Mouse (Mus musculus): ENCODE results near the gene Hpse2.

Hpse2 gene

GRCm38 (mm10) chr19:43388017-43388904 lies at the start of gene Hpse2:
Hpse2 (minus strand) TSS chr19:43388355.
- WGBS = 14% methylated on average over 18 of the region's 18 CpGs

- WGBS = 87% methylated on average over 24 of the region's 24 CpGs
Observed at GRCm38 (mm10) chr19:43427446-43428224, 39.5 kb upstream of the Hpse2 start.

- 81% methylated on average over 2 of the region's 2 CpGs for WGBS
Observed at GRCm38 (mm10) chr19:43424082-43424481, 35.9 kb upstream of the Hpse2 start.

- 87% methylated on average over 3 of the region's 3 CpGs for WGBS
Observed at GRCm38 (mm10) chr19:43420506-43420905, 32.4 kb upstream of the Hpse2 start.

- 74% methylated on average over 2 of the region's 2 CpGs for WGBS
Observed at GRCm38 (mm10) chr19:43415565-43415964, 27.4 kb upstream of the Hpse2 start.

GRCm38 (mm10) chr19:43407181-43407580 lies 19.0 kb upstream of the Hpse2 start:
- 12% methylated on average over 1 of the region's 1 CpGs for WGBS

GRCm38 (mm10) chr19:43396327-43396726 lies 8.2 kb upstream of the Hpse2 start:
- 7% methylated on average over 4 of the region's 4 CpGs for WGBS

GRCm38 (mm10) chr19:43387071-43387770 lies 934 bp downstream of the Hpse2 start:
- WGBS = 3% methylated on average over 14 of the region's 14 CpGs

- 1% methylated on average over 48 of the region's 48 CpGs for WGBS
Observed at GRCm38 (mm10) chr19:43386041-43386952, 1.9 kb downstream of the Hpse2 start.

GRCm38 (mm10) chr19:43385451-43385850 lies 2.7 kb downstream of the Hpse2 start:
- WGBS = 4% methylated on average over 13 of the region's 13 CpGs

GRCm38 (mm10) chr19:43384978-43385431 lies 3.1 kb downstream of the Hpse2 start:
- 6% methylated on average over 25 of the region's 25 CpGs for WGBS

- 22% methylated on average over 19 of the region's 19 CpGs for WGBS
Observed at GRCm38 (mm10) chr19:43384346-43384977, 3.7 kb downstream of the Hpse2 start.

GRCm38 (mm10) chr19:43358830-43359229 lies 29.3 kb downstream of the Hpse2 start:
- 84% methylated on average over 3 of the region's 3 CpGs for WGBS

- 98% methylated on average over 1 of the region's 1 CpGs for WGBS
Observed at GRCm38 (mm10) chr19:43281336-43281735, 106.8 kb downstream of the Hpse2 start.

GRCm38 (mm10) chr19:43243993-43244392 lies 144.2 kb downstream of the Hpse2 start:
- WGBS = 76% methylated on average over 4 of the region's 4 CpGs

- WGBS = 86% methylated on average over 3 of the region's 3 CpGs
Observed at GRCm38 (mm10) chr19:43231711-43232110, 156.4 kb downstream of the Hpse2 start.

- 80% methylated on average over 3 of the region's 3 CpGs for WGBS
Observed at GRCm38 (mm10) chr19:43193562-43193961, 194.6 kb downstream of the Hpse2 start.

GRCm38 (mm10) chr19:43175437-43175965 lies 212.7 kb downstream of the Hpse2 start:
- 78% methylated on average over 3 of the region's 3 CpGs for WGBS

GRCm38 (mm10) chr19:43174812-43175211 lies 213.3 kb downstream of the Hpse2 start:
- 81% methylated on average over 2 of the region's 2 CpGs for WGBS

- WGBS = 67% methylated on average over 8 of the region's 8 CpGs
Observed at GRCm38 (mm10) chr19:43156085-43156484, 232.1 kb downstream of the Hpse2 start.
